Mouse (Mus musculus): ENCODE data around the gene Ldlr.
A peak's percentile ranks its signal among the peaks of the same experiment; 100 is the strongest.
"Not testable (repeated sequence)": the region's sequence is repeated elsewhere in the genome, so short reads cannot be mapped to it uniquely, and the experiment has no call there.

Gene Ldlr

GRCm38 (mm10) chr9:21754516-21755321 lies 31.4 kb downstream of the Ldlr start:
- DNase-seq (ENCODE audit: low read depth, low spot score): no peak

GRCm38 (mm10) chr9:21758576-21759529 lies 35.6 kb downstream of the Ldlr start:
- no peak for DNase-seq (ENCODE audit: low read depth, low spot score)

GRCm38 (mm10) chr9:21759718-21760117 lies 36.4 kb downstream of the Ldlr start:
- DNase-seq (ENCODE audit: low read depth, low spot score): no peak

GRCm38 (mm10) chr9:21760155-21761088 lies 37.1 kb downstream of the Ldlr start, which contains the start of gene Spc24:
Gene Spc24, minus strand, starts transcription at chr9:21760303.
- DNase-seq (ENCODE audit: low read depth, low spot score): peak; percentile 99

GRCm38 (mm10) chr9:21762135-21762534 lies 38.9 kb downstream of the Ldlr start:
- DNase-seq (ENCODE audit: low read depth, low spot score): peak; percentile 94

- no peak for DNase-seq (ENCODE audit: low read depth, low spot score)
These were observed 41.1 kb downstream of the Ldlr start for GRCm38 (mm10) chr9:21764084-21764999.

- DNase-seq (ENCODE audit: low read depth, low spot score): no peak
These were observed 44.6 kb downstream of the Ldlr start for GRCm38 (mm10) chr9:21767896-21768295.

- peak; percentile 96 for DNase-seq (ENCODE audit: low read depth, low spot score)
These were observed 45.5 kb downstream of the Ldlr start for GRCm38 (mm10) chr9:21768511-21769411.

GRCm38 (mm10) chr9:21769558-21770183 lies 46.4 kb downstream of the Ldlr start:
- no peak for DNase-seq (ENCODE audit: low read depth, low spot score)

- DNase-seq (ENCODE audit: low read depth, low spot score): not testable (repeated sequence)
These were observed 50.1 kb downstream of the Ldlr start for GRCm38 (mm10) chr9:21773396-21773795.

GRCm38 (mm10) chr9:21774353-21774752 lies 51.1 kb downstream of the Ldlr start:
- DNase-seq (ENCODE audit: low read depth, low spot score): no peak

GRCm38 (mm10) chr9:21777726-21778125 lies 54.4 kb downstream of the Ldlr start:
- DNase-seq (ENCODE audit: low read depth, low spot score): peak; percentile 41

- no peak for DNase-seq (ENCODE audit: low read depth, low spot score)
These were observed 58.6 kb downstream of the Ldlr start for GRCm38 (mm10) chr9:21781657-21782468.

- no peak for DNase-seq (ENCODE audit: low read depth, low spot score)
These were observed 61.4 kb downstream of the Ldlr start for GRCm38 (mm10) chr9:21784517-21785307.

GRCm38 (mm10) chr9:21786309-21786708 lies 63.0 kb downstream of the Ldlr start:
- DNase-seq (ENCODE audit: low read depth, low spot score): not testable (repeated sequence)

GRCm38 (mm10) chr9:21786906-21787305 lies 63.6 kb downstream of the Ldlr start:
- peak; percentile 93 for DNase-seq (ENCODE audit: low read depth, low spot score)

- no peak for DNase-seq (ENCODE audit: low read depth, low spot score)
These were observed 64.4 kb downstream of the Ldlr start for GRCm38 (mm10) chr9:21787654-21788053.
